Mouse (Mus musculus) adrenal gland, adult 8-10 months (tissue): ENCODE data around the gene Kcnc3. TPM values are rescaled to one million over a fixed set of nuclear protein-coding genes. Genes with fewer than 3 reads are reported as not detected.

ENCODE experiments used
- DNase-seq: peaks from one replicate; pipeline ENCODE4 v3.0.0; 2022
- total RNA-seq, 4 experiments: library from RNA; stranded (reverse); gene quantifications; 2 replicates each; pipeline ENCODE4 v1.2.4; 2022

Gene Kcnc3
- total RNA-seq, 4 experiments from 2014 or later = 4.7 to 11.1 (median 7.8) TPM

DNA sequence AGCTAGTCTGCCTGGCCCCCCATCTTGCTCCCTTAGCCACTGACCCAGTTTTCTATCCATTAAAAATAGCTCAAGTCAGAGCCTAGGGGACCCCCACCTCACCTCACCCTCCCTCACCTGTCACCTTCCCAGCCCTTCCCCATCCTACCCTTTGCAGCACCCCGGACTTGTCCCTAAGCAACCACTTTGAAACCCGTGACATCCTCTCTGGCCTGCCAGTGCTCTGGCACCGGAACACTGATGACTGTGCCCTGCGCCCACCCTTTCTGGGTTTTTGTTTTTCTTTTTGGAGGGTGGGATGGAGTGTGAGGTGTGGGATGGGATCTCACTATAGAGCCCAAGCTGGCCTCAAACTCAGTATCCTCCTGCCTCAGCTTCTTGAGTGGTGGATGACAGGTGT, 7.2 kb downstream of the Kcnc3 start:
- no peak for DNase-seq

DNA sequence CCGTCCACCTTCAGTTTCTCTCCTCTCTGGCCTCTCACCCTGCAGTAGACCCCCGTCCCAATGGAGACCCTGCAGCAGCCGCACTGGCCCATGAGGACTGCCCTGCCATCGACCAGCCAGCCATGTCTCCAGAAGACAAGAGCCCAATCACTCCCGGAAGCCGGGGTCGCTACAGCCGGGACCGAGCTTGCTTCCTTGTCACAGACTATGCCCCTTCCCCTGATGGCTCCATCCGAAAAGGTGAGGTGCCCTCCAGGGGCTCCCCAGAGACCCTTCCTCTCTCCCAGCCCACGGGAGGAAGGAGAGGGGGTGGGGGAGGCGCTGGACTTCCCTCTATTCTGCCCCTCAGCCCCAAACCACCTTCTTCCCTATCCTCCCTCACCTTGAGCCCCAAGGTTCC, 7.9 kb downstream of the Kcnc3 start:
- DNase-seq = no peak

DNA sequence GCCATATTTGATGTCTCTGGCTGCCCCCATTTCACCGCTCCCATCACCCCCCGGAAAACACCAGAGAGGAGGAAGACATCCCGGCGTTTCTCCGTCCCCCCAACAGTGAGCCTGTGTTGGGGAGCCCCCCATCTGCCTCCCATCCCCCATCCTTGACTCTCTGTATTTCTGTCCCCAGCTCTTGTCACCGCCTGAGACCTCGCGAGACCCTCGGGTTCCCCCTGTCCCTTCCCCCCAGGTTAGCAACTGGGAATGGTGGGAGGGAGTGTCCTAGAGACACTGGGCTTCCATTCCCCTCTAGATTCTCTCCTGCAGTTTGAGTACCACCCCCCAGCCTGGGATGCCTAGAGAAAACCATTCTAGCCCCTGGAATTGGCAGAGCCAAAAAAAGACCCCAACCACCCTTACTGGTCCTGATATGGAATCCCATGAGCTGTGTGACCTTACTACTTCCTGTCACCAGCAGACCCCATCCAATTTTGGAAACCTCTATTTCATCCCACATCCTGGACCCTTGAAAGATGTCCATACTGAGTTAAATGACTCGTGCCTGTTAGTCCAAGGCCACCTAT, 10.3 kb downstream of the Kcnc3 start:
- no peak for DNase-seq

DNA sequence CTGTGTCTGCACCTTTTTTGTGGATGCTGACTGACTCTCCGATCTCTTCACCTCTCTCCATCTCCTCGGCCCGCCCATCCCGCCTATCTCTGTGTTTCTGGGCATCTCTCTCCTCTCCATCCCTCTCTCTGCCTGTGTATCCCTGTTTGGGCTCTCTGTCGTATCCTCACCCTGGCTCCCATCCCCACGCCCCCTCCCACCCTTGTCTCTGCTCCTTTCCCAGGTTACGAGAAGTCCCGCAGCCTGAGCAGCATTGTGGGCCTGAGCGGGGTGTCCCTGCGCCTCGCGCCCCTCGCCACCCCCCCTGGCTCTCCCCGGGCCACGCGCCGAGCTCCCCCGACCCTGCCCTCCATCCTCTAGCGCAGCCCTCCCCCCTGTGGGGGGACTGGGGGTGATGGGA, 11.2 kb downstream of the Kcnc3 start:
- DNase-seq = no peak

DNA sequence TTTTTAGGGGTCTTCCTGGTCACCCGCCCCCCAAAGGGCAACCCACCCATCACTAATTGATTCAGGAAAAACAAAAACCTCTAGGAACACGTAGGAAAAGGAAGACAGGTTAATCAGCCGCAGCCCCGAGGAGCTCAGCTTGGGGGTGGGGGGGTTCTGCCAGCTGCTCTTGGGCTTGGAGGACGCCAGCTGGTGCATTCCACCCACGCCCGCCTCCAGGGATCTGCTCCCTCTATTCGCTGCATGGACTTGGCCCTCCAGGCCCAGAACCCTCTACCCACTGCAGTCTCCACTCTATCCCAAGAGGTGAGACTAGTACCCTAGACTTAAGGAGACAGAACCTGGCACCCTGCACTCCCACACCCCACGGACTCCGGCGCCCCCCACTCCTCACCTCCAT, 12.0 kb downstream of the Kcnc3 start:
- DNase-seq = no peak

DNA sequence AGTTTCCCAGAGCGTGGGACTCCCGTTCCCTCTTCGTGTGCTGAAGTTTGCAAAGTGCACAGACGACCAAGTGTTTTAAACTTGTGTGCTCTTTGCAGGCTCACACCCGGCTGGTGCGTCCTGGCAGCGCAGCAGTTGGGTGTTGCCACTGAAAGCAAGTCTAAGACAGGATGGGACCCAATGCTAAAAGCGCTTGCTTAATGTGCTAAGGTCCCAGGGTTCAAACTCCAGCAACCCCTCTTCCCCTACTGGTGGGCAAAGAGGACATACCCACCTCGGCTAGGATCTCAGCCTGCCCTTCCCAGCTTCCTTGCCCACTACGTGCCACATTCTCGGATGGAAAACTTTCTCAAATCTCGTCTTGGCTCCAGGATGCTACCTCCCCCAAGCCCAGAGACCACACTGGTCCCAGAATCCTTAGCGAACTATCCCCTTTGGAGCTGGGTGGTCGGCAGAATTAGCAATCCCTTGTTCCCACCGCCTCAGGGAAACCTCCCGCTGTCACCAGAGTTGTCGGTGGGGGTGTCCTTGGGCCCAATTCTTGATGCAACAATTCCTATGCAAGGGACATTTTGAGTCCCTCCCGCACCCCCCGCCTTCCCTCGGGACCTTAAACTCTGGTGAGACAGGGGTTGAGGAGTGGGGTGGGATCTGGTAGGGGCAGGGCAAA, 12.9 kb downstream of the Kcnc3 start:
- DNase-seq = no peak

DNA sequence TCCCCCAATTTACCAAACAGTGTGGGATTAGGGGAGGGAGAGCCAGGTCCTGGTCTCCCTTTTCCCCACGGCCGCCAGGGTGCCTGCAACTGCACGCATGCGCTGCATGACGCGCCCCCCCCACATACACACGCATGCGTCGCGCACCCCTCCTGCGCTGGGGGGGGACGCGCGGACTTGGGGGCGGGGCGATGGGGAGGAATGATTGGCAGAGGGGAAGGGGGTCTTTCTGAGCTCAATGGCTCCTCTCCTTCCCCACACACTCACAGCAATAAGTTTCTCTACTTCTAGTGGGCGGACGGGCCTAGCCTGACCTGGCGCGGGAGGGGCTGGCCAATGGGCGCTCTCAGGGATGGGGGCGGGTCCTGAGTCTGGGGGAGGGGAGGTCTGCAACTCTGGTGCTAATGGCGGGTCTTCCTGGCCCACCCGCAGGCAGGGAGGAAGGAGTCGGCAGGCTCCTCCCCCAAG, 13.7 kb downstream of the Kcnc3 start:
- no peak for DNase-seq

DNA sequence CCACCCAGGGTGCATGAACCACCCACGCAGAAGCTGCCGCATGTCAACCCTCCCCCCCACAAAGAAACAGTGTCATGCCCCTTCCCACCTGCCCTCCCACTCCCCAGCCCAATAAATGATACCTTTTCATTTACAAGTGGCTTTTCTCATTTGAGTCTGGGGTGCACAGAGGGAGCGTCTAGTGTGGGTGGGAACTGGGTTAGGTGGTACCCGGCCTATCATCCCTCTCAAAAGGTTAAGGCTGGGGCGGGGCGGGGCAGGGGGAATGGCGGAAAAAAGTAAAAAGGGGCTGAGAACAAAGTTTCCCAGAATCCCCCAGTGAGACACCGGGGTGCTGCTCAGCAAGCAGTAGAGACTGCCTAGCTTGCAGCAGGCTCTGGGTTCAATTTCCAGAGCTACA, 14.2 kb downstream of the Kcnc3 start:
- DNase-seq = no peak

DNA sequence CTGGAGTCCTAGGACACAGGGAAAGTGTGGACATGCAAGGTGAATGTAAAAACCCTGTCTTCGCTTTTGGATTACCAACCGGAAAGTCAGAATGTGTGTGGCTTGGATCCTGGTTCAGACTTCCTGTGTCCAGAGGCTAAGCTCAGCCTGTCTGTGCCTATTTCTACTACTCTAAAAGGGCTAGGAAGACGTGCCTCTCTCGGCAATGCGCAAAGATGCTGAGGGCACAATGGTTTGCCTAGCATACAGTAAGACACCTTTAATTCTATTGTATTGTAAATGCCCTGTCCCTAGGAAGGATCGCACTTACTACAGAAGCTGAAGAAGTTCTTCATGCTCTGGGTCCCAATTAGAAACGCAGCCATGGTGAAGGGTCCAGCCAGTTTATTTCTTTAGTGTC, 15.0 kb downstream of the Kcnc3 start:
- no peak for DNase-seq

DNA sequence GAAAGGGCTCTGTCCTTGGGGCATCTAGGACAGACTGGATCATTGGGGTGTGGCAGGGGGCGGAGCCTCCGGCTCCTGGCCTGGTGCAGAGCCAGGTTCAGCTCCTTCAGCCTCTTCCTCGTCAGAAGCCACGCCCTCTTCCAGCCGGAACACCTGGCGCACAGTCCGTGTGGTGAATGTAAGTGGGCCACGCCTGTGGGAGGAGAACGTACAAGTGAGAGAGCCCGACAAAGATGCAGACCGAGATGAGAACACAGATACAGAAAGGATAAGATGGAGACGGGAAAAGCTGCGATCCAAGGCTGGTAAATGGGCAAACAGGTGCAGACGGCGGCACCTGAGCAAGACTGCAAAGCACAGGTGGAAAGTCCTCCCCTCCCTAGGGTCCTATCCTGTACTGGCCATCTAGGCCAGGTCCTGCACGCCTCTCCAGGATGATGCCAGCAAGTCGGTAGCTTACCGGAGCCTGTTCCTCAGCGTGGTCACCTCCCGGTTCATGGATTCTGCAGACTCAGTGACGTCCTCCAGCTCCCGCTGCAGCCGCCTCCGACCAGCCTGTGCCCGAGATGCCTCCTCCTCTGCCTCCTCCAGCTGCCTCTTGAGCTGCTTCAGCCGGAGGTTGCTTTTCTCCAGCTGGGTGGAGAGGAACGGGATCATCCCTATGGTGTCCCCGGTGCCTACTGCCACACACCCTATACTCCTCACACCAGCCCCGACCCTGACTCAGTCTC, 15.9 kb downstream of the Kcnc3 start:
- no peak for DNase-seq

DNA sequence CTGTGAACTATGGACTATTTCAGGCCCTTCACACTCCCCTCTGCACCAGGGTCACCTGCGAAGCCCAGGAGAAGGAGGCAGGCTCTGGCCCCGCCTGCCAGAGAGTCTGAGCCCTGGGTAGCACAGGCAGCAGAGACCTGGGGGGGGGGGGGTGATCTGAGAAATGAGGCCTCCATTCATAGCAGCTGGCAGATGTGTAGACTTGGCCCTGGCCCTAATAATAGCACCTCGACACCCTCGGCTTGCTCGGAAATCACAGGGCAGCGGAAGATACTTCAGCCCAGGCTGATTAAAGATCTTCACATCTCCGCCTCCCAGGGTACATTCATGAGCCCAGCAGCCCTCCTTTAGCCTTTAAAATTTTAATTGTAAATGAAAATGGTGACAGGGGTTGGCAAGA, 21.7 kb downstream of the Kcnc3 start:
- no peak for DNase-seq

DNA sequence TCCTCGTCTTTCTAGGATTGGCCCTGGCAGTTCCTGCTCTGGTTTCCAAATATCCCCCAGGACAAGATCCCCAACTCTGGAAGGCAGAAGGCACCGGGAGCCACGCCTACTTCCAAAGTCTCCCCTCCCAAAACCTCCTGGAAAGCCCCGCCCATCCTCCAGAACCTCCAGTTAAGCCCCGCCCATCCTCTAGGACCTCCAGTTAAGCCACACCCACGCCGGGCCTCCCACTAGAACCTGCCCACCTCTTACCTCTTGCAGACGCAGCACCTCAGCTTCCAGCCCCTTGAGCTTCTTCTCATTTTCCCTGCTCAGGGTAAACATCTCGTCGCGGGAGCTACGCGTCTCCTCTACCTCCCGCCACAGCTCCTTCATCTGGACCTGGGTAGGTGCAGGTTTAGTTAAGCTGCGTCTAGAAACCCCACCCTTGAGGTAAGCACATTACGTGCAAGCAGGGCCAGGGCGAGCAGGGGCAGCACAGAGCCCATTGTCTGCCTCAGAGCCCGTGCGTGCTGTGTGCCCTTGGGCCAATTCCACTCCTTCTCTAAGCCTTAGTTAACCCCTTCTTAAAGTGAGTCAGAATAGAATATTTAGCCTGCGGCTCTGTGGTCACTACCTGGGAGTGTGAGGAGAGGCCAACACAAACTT, 23.7 kb downstream of the Kcnc3 start:
- no peak for DNase-seq

DNA sequence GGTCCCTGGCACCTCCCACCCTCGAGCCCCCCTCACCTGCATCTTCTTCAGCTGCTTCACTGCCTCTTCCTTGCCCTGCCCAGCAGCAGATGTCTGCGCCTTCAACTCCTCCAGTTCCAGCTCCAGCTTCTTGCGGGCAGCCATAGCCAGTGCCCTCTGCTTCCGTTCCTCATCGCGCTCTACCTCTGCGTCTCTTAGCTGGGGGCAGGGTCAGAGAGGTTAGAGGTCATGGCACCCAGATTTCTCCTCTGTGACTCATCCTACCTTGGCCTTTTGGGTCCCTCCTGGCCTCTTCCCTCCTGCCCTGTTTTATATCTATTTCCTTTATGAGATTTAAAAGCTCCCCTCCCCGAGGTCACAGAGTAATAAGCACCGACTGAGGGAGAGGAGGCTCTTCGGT, 24.8 kb downstream of the Kcnc3 start:
- no peak for DNase-seq

DNA sequence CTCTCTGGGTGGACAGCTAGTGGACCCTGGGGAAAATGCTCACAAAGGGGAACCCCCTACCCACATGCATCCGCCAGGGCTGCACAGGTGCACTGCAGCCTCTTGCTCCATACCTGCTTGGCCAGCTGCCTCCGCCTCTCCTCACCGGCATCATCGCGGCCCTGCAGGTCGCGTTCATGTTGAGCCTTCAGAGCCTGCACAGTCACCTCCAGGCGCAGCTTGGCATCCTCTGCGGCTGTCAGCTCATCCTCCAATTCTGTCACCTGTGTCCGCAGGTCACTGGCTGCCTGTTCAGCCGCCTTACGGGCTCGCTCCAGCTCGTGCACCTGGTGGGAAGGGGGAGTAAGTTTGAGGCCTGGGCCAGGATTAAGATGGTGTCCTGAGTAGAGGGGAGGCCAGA, 25.5 kb downstream of the Kcnc3 start:
- DNase-seq = no peak

DNA sequence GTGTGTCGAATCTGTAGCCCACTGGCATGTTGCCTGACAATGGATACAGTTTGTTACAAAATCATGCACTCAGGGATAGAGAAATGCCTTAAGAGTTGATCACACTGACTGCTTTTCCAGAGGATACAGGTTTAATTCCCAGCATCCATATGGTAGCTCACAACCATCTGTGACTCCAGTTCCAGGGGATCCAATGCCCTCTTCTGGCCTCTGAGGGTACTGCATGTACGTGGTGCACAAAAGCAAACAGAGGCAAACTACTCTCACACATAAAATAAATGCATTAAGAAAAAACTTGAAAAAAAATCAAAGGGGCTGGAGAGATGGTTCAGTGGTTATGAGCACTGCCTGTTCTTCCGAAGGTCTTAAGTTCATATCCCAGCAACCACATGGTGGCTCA, 26.6 kb downstream of the Kcnc3 start:
- no peak for DNase-seq

DNA sequence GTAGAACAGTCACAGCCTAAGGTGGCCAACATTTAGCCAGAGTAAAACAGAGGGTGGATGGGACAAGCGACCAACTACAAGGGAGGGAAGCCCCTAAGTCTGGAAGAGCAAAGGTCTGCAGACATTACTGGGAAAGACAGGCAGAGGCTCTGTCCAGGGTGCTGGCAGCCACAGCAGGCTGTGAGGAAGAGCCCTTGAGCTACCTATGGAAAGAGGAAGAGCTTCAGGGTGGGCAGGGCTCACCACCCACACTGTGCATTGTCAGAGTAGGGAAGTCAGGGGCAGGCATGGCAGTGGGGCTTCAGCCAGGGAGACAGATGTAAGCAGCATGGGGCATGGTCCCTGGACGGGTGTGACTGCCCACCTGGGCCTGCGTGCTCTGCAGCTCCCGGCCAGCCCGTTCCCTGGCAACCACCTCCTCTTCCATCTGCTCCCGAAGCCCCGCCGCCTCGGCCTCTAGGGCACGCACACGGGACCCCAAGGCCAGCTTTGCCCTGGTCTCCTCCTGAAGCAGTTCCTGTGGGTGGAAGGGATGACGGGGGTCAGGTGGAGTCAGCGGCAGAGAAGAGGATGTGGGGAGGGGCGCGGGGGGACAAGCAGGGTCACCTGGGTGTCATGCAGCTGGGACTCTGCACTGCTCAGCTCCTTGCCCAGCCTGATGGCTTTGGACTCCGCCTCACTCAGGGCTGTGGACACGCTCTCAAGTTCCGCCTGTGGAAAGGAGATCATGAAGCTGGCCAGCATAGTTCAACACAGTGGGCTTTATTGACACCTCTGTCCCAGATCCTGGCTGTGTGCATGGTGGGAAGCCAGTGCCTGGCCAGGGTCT, 33.5 kb downstream of the Kcnc3 start:
- DNase-seq = no peak

DNA sequence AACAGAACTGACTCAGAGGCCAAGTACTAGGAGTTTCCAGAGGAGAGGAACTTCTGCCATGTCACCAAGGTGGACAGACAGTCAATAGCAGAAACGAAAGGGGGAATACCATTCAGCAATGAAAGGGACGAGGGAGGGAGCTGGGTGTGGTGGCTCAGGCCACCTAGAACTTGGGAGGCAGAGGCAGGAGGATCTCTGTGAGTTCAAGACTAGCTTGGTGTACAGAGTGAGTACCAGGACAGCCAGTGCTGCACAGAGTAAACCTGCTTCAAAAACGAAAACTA, 34.0 kb downstream of the Kcnc3 start:
- no peak for DNase-seq

DNA sequence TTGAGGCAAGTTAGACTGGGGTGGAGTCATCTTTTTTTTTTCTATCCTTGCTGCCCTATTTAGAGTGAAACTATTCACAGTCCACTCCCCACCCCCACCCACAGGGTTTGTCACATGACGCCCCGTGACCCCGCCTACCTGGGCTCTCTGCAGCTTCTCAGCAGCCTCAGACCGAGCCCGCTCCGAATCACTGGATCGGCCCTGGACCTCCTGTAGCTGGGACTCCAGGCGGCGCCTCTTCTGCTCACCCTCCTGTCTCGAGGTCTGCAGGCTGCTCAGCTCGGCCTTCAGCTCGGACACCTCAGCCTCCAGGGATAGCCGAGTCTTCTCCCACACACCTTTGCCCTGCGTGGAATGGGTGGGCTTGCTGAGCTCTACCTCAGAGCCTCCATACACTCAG, 34.4 kb downstream of the Kcnc3 start:
- no peak for DNase-seq

DNA sequence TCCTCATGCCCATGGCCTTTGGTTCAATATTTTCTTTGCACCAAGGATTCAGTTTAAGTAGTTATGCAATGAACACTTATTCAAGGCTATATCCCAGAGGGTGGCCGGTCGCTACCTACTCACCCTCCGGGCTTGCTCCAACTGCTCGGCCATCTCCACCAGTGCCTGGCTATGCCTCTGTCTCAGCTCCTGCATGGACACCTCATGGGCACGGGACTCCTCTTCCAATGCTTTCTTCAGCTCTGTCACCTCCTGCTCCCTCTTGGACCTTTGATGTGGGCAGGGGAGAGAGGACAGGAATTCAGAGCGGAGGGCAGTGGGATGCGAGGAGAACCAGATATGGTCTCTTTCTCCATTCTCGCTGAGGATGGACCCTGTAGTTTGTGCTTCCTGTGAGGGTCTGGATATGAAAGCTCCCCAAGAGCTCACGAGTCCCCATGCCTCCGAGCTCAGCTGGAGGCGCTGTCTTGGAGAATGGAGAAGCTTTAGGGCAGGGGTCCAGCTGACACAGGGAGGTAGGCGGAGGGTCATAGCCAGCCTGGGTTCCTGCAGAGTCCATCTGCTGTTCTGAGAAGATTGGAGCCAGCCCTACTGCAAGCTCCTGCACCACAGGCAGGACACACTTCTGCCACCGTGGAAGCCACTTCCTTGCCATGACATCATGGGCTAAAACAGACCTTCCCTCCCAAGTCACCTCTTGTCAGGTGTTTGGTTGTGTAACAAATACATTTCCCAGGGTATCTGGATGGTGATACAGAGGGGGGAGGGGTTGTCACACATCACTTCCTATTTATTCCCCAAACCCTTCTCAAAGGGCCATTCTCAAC, 35.0 kb downstream of the Kcnc3 start:
- no peak for DNase-seq

DNA sequence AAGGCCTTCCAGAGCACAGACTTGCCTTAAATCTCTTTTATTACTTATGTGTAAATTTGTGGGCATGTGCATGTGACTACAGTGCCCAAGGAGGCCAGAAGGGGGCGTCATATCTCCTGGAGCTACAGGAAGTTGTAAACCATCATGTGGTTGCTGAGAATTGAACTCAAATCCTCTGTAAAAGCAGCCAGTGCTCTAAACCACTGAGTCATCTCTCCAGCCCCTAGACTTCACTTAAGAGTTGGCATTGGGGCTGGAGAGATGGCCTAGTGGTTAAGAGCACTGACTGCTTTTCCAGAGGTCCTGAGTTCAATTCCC, 35.6 kb downstream of the Kcnc3 start:
- no peak for DNase-seq

DNA sequence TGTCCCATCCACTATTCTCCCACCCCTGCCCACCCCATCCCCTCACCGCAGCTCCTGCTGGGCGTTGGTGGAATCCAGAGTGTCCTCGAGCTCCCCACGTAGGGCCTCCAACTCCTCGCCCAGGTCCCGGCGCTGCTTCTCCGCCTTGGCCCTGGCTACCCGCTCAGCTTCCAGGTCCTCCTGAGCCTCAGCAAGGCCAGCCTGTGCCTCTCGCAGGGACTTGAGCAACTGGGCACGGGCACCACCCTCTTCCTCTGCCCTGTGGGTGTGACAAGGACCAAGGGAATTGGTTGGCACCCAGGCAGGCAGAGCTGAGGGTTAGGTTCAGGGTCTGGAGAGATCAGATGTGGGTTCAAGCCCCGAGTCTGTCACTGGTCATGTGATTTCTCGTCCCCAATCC, 36.5 kb downstream of the Kcnc3 start:
- DNase-seq = no peak

DNA sequence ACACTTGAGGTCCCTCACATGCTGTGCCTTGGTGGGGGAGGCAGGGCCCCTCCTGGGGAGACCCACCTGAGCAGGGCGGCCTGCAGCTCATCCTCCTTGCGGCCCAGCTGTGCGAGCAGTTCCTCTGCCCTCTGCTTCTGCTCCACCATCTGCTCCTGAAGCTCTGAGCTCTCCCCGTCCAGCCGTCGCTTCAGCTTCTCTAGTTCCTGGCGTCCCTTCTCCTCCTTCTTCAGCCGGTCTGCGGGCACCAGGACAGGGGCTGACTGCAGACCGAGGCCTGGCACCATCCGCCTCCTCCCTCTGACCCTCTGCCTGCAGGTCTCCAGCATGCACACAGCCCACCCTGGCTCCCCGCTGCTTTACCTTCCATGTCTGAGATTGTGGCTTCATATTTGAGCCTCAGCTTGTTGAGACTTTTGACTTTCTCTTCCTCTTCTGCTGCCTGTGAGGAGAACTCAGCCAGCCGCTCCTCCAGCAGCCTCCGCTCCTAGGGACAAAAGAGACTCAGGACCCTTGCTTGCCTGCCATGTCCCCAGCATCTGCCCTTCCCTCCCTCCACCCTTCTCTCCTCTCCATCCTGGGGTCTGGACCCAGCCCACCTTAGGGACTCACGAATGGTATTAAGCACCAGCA, 38.1 kb downstream of the Kcnc3 start:
- no peak for DNase-seq
